Mouse (Mus musculus): ENCODE measurements around the gene Gm29797.

GRCm38 (mm10) chr2:181618761-181619495 lies 37.9 kb upstream of the Gm29797 start:
- no peak for TF ChIP-seq POLR2A (IDR thresholded peaks at IDR 0.05; ENCODE audit: low read depth, low read length)
- TF ChIP-seq CTCF (IDR thresholded peaks at IDR 0.05; ENCODE audit: extremely low read depth, insufficient read depth, insufficient read length, insufficient replicate concordance): no peak

Measured in spleen, adult 2 months (tissue).